8 mouse cellular contexts compared by ENCODE assay signal in the genomic region with DNA sequence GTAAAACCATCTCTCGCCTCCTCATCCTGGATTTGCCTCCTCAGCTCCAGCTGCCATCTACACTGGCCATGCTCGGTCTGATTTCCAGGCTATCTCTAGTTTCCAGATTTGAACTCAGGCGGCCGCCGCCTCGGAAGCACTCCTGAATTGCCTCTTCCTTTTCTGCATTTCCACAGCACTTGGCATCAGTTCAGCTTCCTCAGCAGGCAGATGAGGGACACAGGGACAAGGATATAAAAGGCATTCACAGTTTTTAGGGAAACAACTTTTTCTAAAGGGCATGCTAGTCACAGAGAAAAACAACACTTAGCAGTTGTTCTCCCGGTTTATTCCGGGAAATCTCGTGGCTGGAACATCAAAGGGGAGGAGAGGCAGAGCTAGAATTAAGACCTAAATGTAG. TPM values are rescaled to one million over a fixed set of nuclear protein-coding genes. Genes with fewer than 3 reads are reported as not detected.
A peak's percentile ranks its signal among the peaks of the same experiment; 100 is the strongest.
DNase-seq lines count a peak whose midpoint lies in the region; ATAC-seq and TF ChIP-seq lines count a peak whose summit lies in the region.

No protein-coding gene starts in this region.

- ATAC-seq in liver, postnatal 0 days: no peak
- no peak for ATAC-seq in liver, embryonic 12.5 days
- ATAC-seq in embryonic facial prominence, embryonic 15.5 days (ENCODE audit: insufficient number of reproducible peaks, low FRiP score, low TSS enrichment, low read depth): no peak
- no peak for ATAC-seq in inflammation-experienced regulatory T-cells, adult 6 months
- ATAC-seq in forebrain, embryonic 12.5 days (ENCODE audit: low FRiP score): no peak

- H3K27me3 ChIP-seq in liver, postnatal 0 days (ENCODE audit: insufficient read depth, low read length): no peaks in the 10 kb centered on the region
- no peaks in the 10 kb centered on the region for H3K27me3 ChIP-seq in liver, embryonic 12.5 days (replicated peaks)
- H3K27me3 ChIP-seq in embryonic facial prominence, embryonic 15.5 days: no peaks in the 10 kb centered on the region
- H3K27me3 ChIP-seq in forebrain, embryonic 12.5 days: no peaks in the 10 kb centered on the region

- 70% methylated on average over 9 of the region's 9 CpGs for WGBS in liver, postnatal 0 days (ENCODE audit: insufficient replicate concordance)
- 51% methylated on average over 9 of the region's 9 CpGs for WGBS in liver, embryonic 12.5 days (ENCODE audit: insufficient replicate concordance)
- WGBS in embryonic facial prominence, embryonic 15.5 days: 55% methylated on average over 9 of the region's 9 CpGs
- WGBS in forebrain, embryonic 12.5 days: 79% methylated on average over 9 of the region's 9 CpGs

- no peak overlapping the region for H3K4me2 ChIP-seq in liver, postnatal 0 days (ENCODE audit: low read depth, low read length)
- no peak overlapping the region for H3K4me2 ChIP-seq in liver, embryonic 12.5 days
- no peak overlapping the region for H3K4me2 ChIP-seq in embryonic facial prominence, embryonic 15.5 days (replicated peaks)
- H3K4me2 ChIP-seq in forebrain, embryonic 12.5 days: no peak overlapping the region

- peaks cover 19% of the 10 kb centered on the region for H3K4me1 ChIP-seq in liver, postnatal 0 days (ENCODE audit: insufficient read depth)
- H3K4me1 ChIP-seq in liver, embryonic 12.5 days: peaks cover 38% of the 10 kb centered on the region
- peaks cover 38% of the 10 kb centered on the region for H3K4me1 ChIP-seq in embryonic facial prominence, embryonic 15.5 days
- peaks cover 14% of the 10 kb centered on the region for H3K4me1 ChIP-seq in forebrain, embryonic 12.5 days

- H3K36me3 ChIP-seq in liver, postnatal 0 days (replicated peaks; ENCODE audit: insufficient read depth, low read length): no peaks in the 10 kb centered on the region
- H3K36me3 ChIP-seq in liver, embryonic 12.5 days: no peaks in the 10 kb centered on the region
- H3K36me3 ChIP-seq in embryonic facial prominence, embryonic 15.5 days: no peaks in the 10 kb centered on the region
- H3K36me3 ChIP-seq in forebrain, embryonic 12.5 days (replicated peaks): no peaks in the 10 kb centered on the region

- no peak for TF ChIP-seq CTCF in liver, postnatal 0 days (IDR thresholded peaks at IDR 0.05; ENCODE audit: low read depth)

- no peak for DNase-seq in liver, postnatal 0 days
- DNase-seq in kidney, adult 9 months: peak; percentile 60
- DNase-seq in right cerebral cortex, postnatal 10 days (ENCODE audit: low spot score in 2 of 2): peak; percentile 71 to 79
- no peak for DNase-seq in spleen, adult 12 weeks (ENCODE audit: low spot score)

- no peak overlapping the region for H3K9ac ChIP-seq in liver, postnatal 0 days (replicated peaks)
- H3K9ac ChIP-seq in liver, embryonic 12.5 days: no peak overlapping the region
- H3K9ac ChIP-seq in embryonic facial prominence, embryonic 15.5 days: no peak overlapping the region
- H3K9ac ChIP-seq in forebrain, embryonic 12.5 days: no peak overlapping the region

- H3K4me3 ChIP-seq in liver, postnatal 0 days (ENCODE audit: low read depth, low read length): no peak overlapping the region
- no peak overlapping the region for H3K4me3 ChIP-seq in liver, embryonic 12.5 days
- H3K4me3 ChIP-seq in embryonic facial prominence, embryonic 15.5 days (replicated peaks): no peak overlapping the region
- H3K4me3 ChIP-seq in forebrain, embryonic 12.5 days (replicated peaks): no peak overlapping the region

- H3K27ac ChIP-seq in liver, postnatal 0 days (ENCODE audit: low read depth): 0 out of 2 replicates have a peak overlapping the region, but pooled peaks have one; percentile 41
- no peak overlapping the region for H3K27ac ChIP-seq in liver, embryonic 12.5 days
- H3K27ac ChIP-seq in embryonic facial prominence, embryonic 15.5 days (replicated peaks): peak overlapping the region; percentile 17; the same call in 1 of the 2 replicates
- no peak overlapping the region for H3K27ac ChIP-seq in forebrain, embryonic 12.5 days

- no peak for TF ChIP-seq EP300 in liver, postnatal 0 days (IDR thresholded peaks at IDR 0.05; ENCODE audit: low read depth)

- H3K9me3 ChIP-seq in liver, postnatal 0 days (ENCODE audit: low read length): no peaks in the 10 kb centered on the region
- no peaks in the 10 kb centered on the region for H3K9me3 ChIP-seq in liver, embryonic 12.5 days (replicated peaks)
- no peaks in the 10 kb centered on the region for H3K9me3 ChIP-seq in embryonic facial prominence, embryonic 15.5 days (replicated peaks)
- no peaks in the 10 kb centered on the region for H3K9me3 ChIP-seq in forebrain, embryonic 12.5 days

RNA-seq across cellular contexts. Expression of a gene that starts 37.3 kb away (rescaled TPM):
- 9.1 and 10.3 TPM in 2 replicates for polyA plus RNA-seq in liver, postnatal 0 days (2015; fragmentation: Nextera tagmentation; extraction: Ambion mirVana)
- polyA plus RNA-seq in liver, embryonic 12.5 days (2016; fragmentation: Nextera tagmentation; extraction: Ambion mirVana): 3.0 and 5.1 TPM in 2 replicates
- 12.4 and 14.0 TPM in 2 replicates for polyA plus RNA-seq in embryonic facial prominence, embryonic 15.5 days (2015; fragmentation: Nextera tagmentation; extraction: Ambion mirVana)
- polyA plus RNA-seq in inflammation-experienced regulatory T-cells, adult 6 months (2017; shearing (Covaris generic)): 10 to 100 TPM; 11.6 to 12.1 (median 11.8) TPM
- 14.6 and 18.5 TPM in 2 replicates for polyA plus RNA-seq in forebrain, embryonic 12.5 days (2016; fragmentation: Nextera tagmentation; extraction: Ambion mirVana)

Comparison
In these comparisons a context has a peak if more than half of its experiments do, and no peak if none do; other contexts are left out.
1. H3K27ac ChIP-seq: peak in liver, postnatal 0 days (single experiment) and embryonic facial prominence, embryonic 15.5 days (single experiment); none in liver, embryonic 12.5 days (single experiment) and forebrain, embryonic 12.5 days (single experiment).
2. DNase-seq: peak in kidney, adult 9 months (single experiment) and right cerebral cortex, postnatal 10 days (2 of 2); none in liver, postnatal 0 days (single experiment) and spleen, adult 12 weeks (single experiment).